Mouse (Mus musculus) liver, adult 2 months (tissue): ENCODE measurements around the gene Gm20479.

Source experiments
- CTCF ChIP-seq: fragments of 200-500 bp; IDR thresholded peaks from 2 replicates; pipeline ENCODE4 v1.5.1; 2011; ENCODE audit warnings: low read depth, low read length, control low read depth
- POLR2A ChIP-seq: fragments of 200-500 bp; IDR thresholded peaks from 2 replicates; pipeline ENCODE4 v1.6.1; 2011; ENCODE audit warnings: low read length, control low read depth; ENCODE audit not compliant: insufficient read depth; ENCODE audit errors: extremely low read depth

DNA sequence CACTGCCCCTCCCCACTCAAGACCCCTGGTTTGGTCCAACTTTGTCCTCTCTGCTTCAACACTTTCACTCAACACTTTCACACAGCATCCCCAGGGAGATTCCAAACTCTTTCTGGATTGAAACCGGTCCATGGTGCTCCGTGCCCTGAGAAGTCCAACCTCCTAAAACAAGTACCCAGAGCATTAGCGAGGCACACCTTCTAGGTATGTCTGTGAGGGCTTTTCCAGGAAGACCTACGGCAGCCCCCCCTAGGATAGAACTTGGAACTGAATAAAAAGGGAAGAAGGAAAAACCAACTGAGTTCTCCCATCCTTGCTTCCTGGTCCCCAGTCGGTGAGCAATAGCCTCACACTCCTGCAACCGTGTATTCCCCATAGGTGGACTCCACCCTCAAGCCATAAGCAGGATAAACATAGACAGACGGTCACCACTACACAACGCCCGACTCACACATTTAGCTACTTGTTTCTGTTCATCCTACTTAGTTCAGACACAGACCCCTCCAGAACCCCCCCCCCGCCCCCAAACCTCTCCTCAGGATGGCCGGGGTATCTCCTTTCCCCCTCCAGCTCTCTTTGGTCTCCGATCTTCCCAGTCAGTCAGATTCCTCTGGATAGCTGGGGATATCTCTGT lies 45.5 kb downstream of the Gm20479 start:
- TF ChIP-seq POLR2A (no peak), CTCF (no peak)
